Mouse (Mus musculus) B cell, adult 67 days (primary cell): Measurements from ENCODE around the gene Tmem203. TPM values are rescaled to one million over a fixed set of nuclear protein-coding genes. Genes with fewer than 3 reads are reported as not detected.

Experiments used
- total RNA-seq, 2 experiments: library from RNA; stranded (reverse); gene quantifications; 4 replicates each; pipeline ENCODE4 v1.2.4; 2023

Tmem203 gene
- 10 to 100 TPM; 20.1 to 25.4 TPM for total RNA-seq

DNA sequence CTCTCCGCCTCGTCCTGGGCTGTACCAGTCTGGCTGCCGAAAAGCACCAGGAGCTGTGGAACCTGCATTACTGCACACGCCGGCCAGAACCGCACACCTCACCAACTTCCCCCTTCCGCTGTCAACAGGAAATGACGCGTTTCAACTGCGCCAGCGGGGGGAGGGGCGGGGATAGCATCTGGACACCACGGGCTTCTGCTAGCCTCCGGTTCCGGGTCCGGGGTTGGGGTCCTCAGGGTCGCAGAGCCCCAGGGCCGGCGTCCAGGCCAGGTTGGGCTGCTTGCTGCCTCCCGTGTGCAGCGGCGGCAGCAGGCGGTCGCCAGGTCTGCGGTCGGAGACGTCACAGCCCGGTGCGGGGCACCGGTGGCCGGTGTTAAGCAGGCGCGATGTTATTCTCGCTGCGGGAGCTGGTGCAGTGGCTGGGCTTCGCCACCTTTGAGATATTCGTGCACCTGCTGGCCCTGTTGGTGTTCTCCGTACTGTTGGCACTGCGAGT lies at the start of gene Tmem203:
Tmem203 (plus strand) TSS at position 156 of the 496 bp plus-strand sequence.

DNA sequence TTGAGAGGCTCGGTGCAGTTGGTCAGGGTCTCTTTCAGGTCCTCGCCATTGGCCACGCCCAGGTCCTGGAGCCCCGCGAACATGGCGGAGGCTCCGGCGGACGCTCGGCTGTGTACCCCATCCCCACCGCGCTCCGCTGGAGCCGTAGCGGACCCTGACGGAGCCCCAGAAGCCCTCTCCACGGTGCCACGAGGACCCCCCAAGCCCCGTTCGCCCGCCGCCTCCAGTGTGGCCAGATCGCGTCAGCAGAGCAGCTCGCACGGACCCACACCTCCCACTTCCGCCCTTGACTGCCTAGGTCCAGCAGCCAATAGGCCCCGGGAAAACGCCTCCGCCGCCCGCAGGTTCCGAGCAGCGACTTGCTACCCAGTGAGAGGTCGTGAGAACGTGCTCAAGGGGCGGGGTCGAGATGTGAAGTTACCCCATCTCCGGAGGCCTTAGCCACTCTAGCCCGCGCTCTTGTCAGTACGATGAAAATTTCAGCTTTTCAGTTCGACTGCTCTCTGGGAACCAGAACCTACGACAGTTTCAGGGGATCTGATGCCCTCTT lies 44.0 kb upstream of the Tmem203 start, which contains the start of gene Nelfb:
Nelfb (minus strand) TSS at position 369 of the 550 bp plus-strand sequence.

DNA sequence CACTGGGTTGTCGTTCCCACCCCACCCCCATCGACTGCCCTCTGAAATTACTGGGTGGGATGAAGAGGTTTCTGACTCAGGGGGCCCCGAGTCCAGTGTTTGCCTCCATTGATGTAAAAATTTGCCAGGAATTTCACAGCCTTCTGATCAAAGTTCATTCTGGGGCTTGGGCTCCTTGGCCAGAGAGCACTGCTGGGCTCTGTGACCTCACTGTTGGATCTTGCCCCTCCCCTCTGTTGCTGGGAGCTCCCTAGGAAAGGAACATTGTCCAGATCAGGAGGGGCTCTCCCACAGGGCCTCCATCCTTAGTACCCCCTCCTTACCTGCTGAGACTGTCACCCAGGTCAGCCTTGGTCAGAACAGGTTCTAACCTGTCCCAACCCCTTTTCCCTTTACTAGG lies 40.8 kb upstream of the Tmem203 start, which contains the start of gene Stpg3:
Stpg3 (minus strand) TSS at position 194 of the 400 bp plus-strand sequence.

GRCm38 (mm10) chr2:25218445-25218844 lies 36.8 kb upstream of the Tmem203 start, which contains the start of gene Fam166a:
TSS of gene Fam166a (plus strand) at chr2:25218745.

DNA sequence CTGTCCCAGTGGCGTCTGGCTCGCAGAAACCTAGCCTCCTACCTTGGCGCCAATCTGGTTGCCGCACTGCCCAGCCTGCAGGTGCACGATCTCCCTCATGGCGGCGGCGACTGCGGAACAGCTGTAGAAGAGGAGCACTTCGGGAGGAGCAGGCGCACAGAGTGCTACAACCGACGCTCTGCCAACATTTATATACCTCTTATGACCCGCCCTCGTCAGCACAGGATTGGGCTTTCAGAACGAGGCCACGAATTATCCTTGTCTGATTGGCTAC lies 30.8 kb upstream of the Tmem203 start, which contains the start of gene Tubb4b:
Tubb4b (minus strand) TSS at position 211 of the 274 bp plus-strand sequence.

GRCm38 (mm10) chr2:25234050-25234449 lies 21.2 kb upstream of the Tmem203 start, which contains the start of gene Slc34a3:
TSS of gene Slc34a3 (minus strand) at chr2:25234364.

GRCm38 (mm10) chr2:25236614-25237013 lies 18.6 kb upstream of the Tmem203 start, which contains the start of gene Rnf224:
TSS of gene Rnf224 (minus strand) at chr2:25236787.

DNA sequence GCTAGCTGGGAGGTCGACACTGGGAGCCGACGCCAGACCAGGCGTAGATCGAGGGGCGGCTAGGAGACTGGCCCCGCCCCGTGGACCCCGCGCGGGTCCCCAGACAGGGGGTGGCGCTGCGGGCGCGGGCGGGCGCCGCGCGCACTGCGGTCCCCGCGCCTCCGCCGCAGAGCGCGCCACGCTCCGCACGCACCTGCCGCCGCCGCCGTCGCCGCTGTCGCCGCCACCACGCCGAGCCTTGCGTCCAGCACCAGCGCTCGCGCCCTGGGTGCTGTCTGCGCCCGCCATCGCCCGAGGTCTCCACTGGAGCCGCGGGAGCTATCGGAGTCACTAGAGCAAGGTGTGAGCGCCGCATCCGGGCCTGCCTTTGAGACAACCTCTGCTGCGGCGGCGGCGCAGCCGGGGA lies 13.1 kb upstream of the Tmem203 start, which contains the start of the genes Rnf208 and Cysrt1:
Rnf208 (plus strand) TSS at position 155 of the 406 bp plus-strand sequence.
Cysrt1 (minus strand) TSS at position 352 of the 406 bp plus-strand sequence.

GRCm38 (mm10) chr2:25246183-25247072 lies 8.8 kb upstream of the Tmem203 start, which contains the start of gene AL732309.1:
TSS of gene AL732309.1 (minus strand) at chr2:25246863.

GRCm38 (mm10) chr2:25262291-25262767 lies 7.1 kb downstream of the Tmem203 start, which contains the start of gene Tprn:
TSS of gene Tprn (plus strand) at chr2:25262618.

DNA sequence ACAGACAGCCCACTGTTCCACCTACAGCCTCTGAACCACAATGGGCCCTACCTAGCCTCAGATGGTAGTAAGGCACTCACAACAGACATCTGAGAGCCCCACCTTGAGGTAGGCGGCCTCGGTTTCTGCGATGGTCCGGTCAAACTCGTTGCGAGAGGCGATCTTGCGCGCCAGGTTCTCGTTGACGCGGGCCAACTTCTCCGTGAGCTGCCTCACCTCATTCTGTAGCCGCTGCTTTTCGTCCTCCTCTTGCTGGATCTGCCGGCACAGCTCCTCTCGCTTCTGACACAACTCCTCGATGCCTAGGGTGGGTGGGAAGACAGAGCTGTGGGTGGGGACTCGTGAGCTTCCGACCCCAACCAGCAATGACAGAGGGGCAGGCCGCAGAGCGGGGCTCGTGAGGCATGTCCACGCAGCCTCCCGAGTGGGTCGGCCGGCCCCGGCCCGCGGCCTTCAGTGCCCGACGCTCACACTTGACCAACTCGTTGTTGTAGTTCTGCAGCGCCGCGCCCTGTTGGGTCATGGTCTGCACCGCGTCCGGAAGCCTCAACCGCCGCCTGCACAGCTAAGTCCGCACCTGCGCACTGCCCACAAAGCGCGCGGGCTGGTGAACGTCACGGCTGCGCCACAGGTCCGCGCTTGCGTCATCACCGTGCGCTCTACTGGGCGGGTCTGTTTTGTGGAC lies 16.7 kb downstream of the Tmem203 start, which contains the start of the genes Ssna1 and Anapc2:
Ssna1 (minus strand) TSS at position 612 of the 685 bp plus-strand sequence.
Anapc2 (plus strand) TSS at position 652 of the 685 bp plus-strand sequence.

DNA sequence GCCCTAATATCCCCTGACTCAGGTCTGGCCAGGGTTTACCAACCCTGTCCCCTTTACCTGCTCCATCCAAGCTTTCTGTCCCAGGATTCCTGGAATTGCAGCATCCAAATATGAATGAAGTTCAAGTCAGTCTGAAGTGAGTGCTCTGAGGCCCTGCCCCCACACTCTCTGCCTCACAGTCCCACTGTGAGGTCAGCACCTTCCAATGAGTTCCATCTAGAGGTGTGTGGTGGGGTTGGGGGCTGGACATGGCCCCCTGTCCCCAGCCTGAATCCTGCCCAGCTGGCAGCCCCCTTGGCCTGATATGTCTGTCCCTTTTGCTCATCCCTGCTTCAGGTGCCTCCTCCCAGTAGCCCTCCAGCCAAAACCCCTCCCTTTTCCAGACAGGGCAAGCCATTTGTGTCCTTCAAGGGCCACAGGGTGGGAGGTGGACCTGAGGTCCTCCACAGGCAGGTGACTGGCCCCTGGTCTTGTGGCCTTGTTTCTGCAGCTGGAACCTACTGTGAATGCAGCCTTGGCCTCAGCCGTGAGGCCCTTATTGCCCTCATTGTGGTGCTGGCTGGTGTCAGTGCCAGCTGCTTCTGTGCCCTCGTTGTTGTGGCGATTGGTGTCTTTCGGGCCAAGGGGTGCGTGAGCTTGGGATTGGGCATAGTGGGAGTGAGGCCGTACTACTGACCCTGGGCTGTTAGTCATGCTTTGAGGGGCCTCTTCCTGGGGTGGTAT lies 32.8 kb downstream of the Tmem203 start, which contains the start of gene Tmem210:
Tmem210 (plus strand) TSS at position 219 of the 723 bp plus-strand sequence.

DNA sequence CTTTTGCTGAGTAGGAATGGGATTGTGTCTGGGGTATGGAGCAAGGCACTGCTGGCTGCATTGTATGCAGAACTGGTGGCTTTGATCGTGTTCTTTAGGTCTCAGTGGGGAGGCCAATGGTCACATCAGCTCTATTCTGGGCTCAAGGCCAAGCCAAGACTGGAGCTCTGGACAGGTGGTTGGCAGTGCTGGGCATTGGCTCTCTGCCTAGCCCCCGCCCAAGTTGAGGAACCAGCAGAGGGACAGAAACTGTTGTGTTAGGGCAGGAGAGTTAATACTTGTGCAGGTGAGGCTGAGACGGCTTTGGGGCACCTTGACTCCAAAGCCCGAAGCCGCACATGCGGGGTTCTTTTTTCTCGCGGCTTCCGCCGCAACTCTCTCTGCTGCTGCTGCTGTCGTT lies 34.4 kb downstream of the Tmem203 start, which contains the start of gene Lrrc26:
Lrrc26 (plus strand) TSS at position 265 of the 400 bp plus-strand sequence.

Other genes with a start within 250 kb of the Tmem203 start
- 10 to 100 TPM; 44.6 to 55.0 TPM for gene Nsmf, start 201.1 kb upstream of the Tmem203 start, total RNA-seq
- gene Entpd8, start 175.1 kb upstream of the Tmem203 start, total RNA-seq: not detected
- not detected for gene Noxa1, start 160.3 kb upstream of the Tmem203 start, total RNA-seq
- gene Nrarp, start 74.7 kb upstream of the Tmem203 start, total RNA-seq: 1 to 10 TPM; 3.7 to 4.2 TPM
- gene Tor4a, start 58.6 kb upstream of the Tmem203 start, total RNA-seq: 10 to 100 TPM; 36.4 to 59.0 TPM
- 10 to 100 TPM; 96.3 to 98.1 TPM for gene Nelfb, start 44.0 kb upstream of the Tmem203 start, total RNA-seq
- gene Stpg3, start 40.8 kb upstream of the Tmem203 start, total RNA-seq: not detected
- under 1 TPM in 1 of 2 experiments, not detected in 1; 0.50 TPM for gene Fam166a, start 36.7 kb upstream of the Tmem203 start, total RNA-seq
- 100 to 1,000 TPM; 117 to 128 TPM for gene Tubb4b, start 30.7 kb upstream of the Tmem203 start, total RNA-seq
- gene Slc34a3, start 21.1 kb upstream of the Tmem203 start, total RNA-seq: not detected
- gene Rnf224, start 18.7 kb upstream of the Tmem203 start, total RNA-seq: not detected
- not detected for gene Rnf208, start 13.2 kb upstream of the Tmem203 start, total RNA-seq
- gene Cysrt1, start 13.0 kb upstream of the Tmem203 start, total RNA-seq: not detected
- 10 to 100 TPM; 10.7 to 11.9 TPM for gene AL732309.1, start 8.6 kb upstream of the Tmem203 start, total RNA-seq
- 10 to 100 TPM; 15.5 to 20.0 TPM for gene Tprn, start 7.2 kb downstream of the Tmem203 start, total RNA-seq
- 10 to 100 TPM; 43.7 to 44.2 TPM for gene Ssna1, start 17.0 kb downstream of the Tmem203 start, total RNA-seq
- 100 to 1,000 TPM; 114 to 127 TPM for gene Anapc2, start 17.0 kb downstream of the Tmem203 start, total RNA-seq
- gene Tmem210, start 32.7 kb downstream of the Tmem203 start, total RNA-seq: not detected
- gene Lrrc26, start 34.5 kb downstream of the Tmem203 start, total RNA-seq: not detected
- not detected for gene Grin1, start 63.7 kb downstream of the Tmem203 start, total RNA-seq
- 10 to 100 TPM; 49.9 to 52.4 TPM for gene Man1b1, start 76.9 kb downstream of the Tmem203 start, total RNA-seq
- 10 to 100 TPM; 36.0 to 36.9 TPM for gene Dpp7, start 100.9 kb downstream of the Tmem203 start, total RNA-seq
- 10 to 100 TPM; 25.0 to 27.0 TPM for gene Uap1l1, start 110.2 kb downstream of the Tmem203 start, total RNA-seq
- gene Sapcd2, start 116.9 kb downstream of the Tmem203 start, total RNA-seq: 1 to 10 TPM in 1 of 2 experiments, under 1 TPM in 1; 0.44 to 1.0 TPM
- not detected for gene Entpd2, start 140.4 kb downstream of the Tmem203 start, total RNA-seq
- not detected for gene Npdc1, start 143.9 kb downstream of the Tmem203 start, total RNA-seq
- not detected for gene Fut7, start 167.8 kb downstream of the Tmem203 start, total RNA-seq
- gene Abca2, start 173.3 kb downstream of the Tmem203 start, total RNA-seq: 10 to 100 TPM; 48.1 to 52.4 TPM
- not detected for gene Clic3, start 201.4 kb downstream of the Tmem203 start, total RNA-seq
- 10 to 100 TPM; 90.9 to 100.0 TPM for gene Paxx, start 205.7 kb downstream of the Tmem203 start, total RNA-seq
- not detected for gene Ptgds, start 214.6 kb downstream of the Tmem203 start, total RNA-seq
- not detected for gene Lcn12, start 238.5 kb downstream of the Tmem203 start, total RNA-seq
- 10 to 100 TPM; 72.0 to 74.1 TPM for gene Fbxw5, start 245.3 kb downstream of the Tmem203 start, total RNA-seq
- gene C8g, start 246.3 kb downstream of the Tmem203 start, total RNA-seq: under 1 TPM in 1 of 2 experiments, not detected in 1; 0.93 TPM